ENCODE assay signal across 33 mouse cellular contexts in genomic region chr5:151426466-151426865, GRCm38 (mm10). TPM values are rescaled to one million over a fixed set of nuclear protein-coding genes. Genes with fewer than 3 reads are reported as not detected.
DNase-seq lines count a peak whose midpoint lies in the region; ATAC-seq and TF ChIP-seq lines count a peak whose summit lies in the region.
"Had no signal": no experiment of that assay in that cellular context is flagged by ENCODE, and none has a peak within 500 bp of the region (broad histone marks: within the 10 kb centered on the region; RNA-seq: fewer than 3 reads in every experiment).

No protein-coding gene starts in this region.

- H3K9ac ChIP-seq in kidney, postnatal 0 days (ENCODE audit: low read depth, low read length): no peak overlapping the region
- no peak overlapping the region for H3K9ac ChIP-seq in kidney, embryonic 15.5 days
- no peak overlapping the region for H3K9ac ChIP-seq in lung, embryonic 16.5 days (ENCODE audit: low read length)
- H3K9ac ChIP-seq: embryonic facial prominence, embryonic 12.5 days; embryonic facial prominence, embryonic 15.5 days; forebrain, embryonic 12.5 days; forebrain, embryonic 15.5 days; heart, embryonic 13.5 days; hindbrain, embryonic 14.5 days had no signal

- no peak overlapping the region for H3ac ChIP-seq in myocyte (ENCODE audit: control insufficient read depth, insufficient read length)

- H3K79me2 ChIP-seq in myocyte (ENCODE audit: control insufficient read depth, insufficient read depth): no peaks in the 10 kb centered on the region

- ATAC-seq in kidney, postnatal 0 days (replicated peaks; ENCODE audit: low FRiP score, low read depth): no peak
- no peak for ATAC-seq in kidney, embryonic 15.5 days (replicated peaks; ENCODE audit: low FRiP score)
- peak; percentile 77 for ATAC-seq in lung, embryonic 16.5 days (ENCODE audit: low read depth)
- ATAC-seq in erythroblast, adult 5-6 weeks (replicated peaks; ENCODE audit: low FRiP score, poor library complexity, severe bottlenecking): no peak
- ATAC-seq: activated CD4-positive, CD25-positive, alpha-beta regulatory T cell, adult 4 months; CD4-positive, CD25-positive, alpha-beta regulatory T cell, adult 4 months; forebrain, embryonic 15.5 days; hindbrain, postnatal 0 days had no signal

- DNase-seq in kidney, postnatal 0 days (ENCODE audit: low spot score): peak; percentile 24
- DNase-seq in lung, postnatal 25 days (ENCODE audit: low spot score): no peak
- DNase-seq in 3T3-L1 (ENCODE audit: low read depth, low spot score): peak; percentile 39
- DNase-seq in embryonic facial prominence, embryonic 10.5 days (ENCODE audit: low spot score): no peak
- DNase-seq: adrenal gland, adult 8-10 months; adrenal gland, postnatal 36 days; cerebellum, adult 18-20 months; cerebellum, adult 9-10 months; cerebellum, postnatal 14 days; gastrocnemius, postnatal 25 days; heart, adult 18-20 months; heart, postnatal 14 days; heart, postnatal 4 days had no signal

- no peak for TF ChIP-seq CTCF in kidney, postnatal 0 days (IDR thresholded peaks at IDR 0.05; ENCODE audit: low read depth)

- no peak for TF ChIP-seq POLR2A in myocyte (IDR thresholded peaks at IDR 0.05; ENCODE audit: insufficient read length, low read depth)

- H3K4me1 ChIP-seq in kidney, postnatal 0 days (replicated peaks; ENCODE audit: insufficient read depth, low read length): no peaks in the 10 kb centered on the region
- peaks cover 5% of the 10 kb centered on the region; the same call in 1 of the 2 replicates for H3K4me1 ChIP-seq in kidney, embryonic 15.5 days
- peaks cover 21% of the 10 kb centered on the region for H3K4me1 ChIP-seq in lung, embryonic 16.5 days (replicated peaks; ENCODE audit: control insufficient read depth, insufficient read depth, low read length)
- peaks cover 3% of the 10 kb centered on the region; the same call in 1 of the 2 replicates for H3K4me1 ChIP-seq in embryonic facial prominence, embryonic 10.5 days
- H3K4me1 ChIP-seq: embryonic facial prominence, embryonic 12.5 days; forebrain, embryonic 12.5 days; forebrain, embryonic 15.5 days had no signal

- 56% methylated on average over 3 of the region's 3 CpGs for WGBS in kidney, postnatal 0 days
- WGBS in kidney, embryonic 15.5 days: 62% methylated on average over 3 of the region's 3 CpGs
- 25% methylated on average over 3 of the region's 3 CpGs for WGBS in lung, embryonic 16.5 days
- 87% methylated on average over 3 of the region's 3 CpGs for WGBS in embryonic facial prominence, embryonic 10.5 days

- H3K4me2 ChIP-seq in kidney, postnatal 0 days (ENCODE audit: low read length): no peak overlapping the region
- no peak overlapping the region for H3K4me2 ChIP-seq in kidney, embryonic 15.5 days
- H3K4me2 ChIP-seq in lung, embryonic 16.5 days (ENCODE audit: low read depth, low read length): no peak overlapping the region
- peak overlapping the region; percentile 38 for H3K4me2 ChIP-seq in myocyte (ENCODE audit: low read depth)
- H3K4me2 ChIP-seq: embryonic facial prominence, embryonic 12.5 days; embryonic facial prominence, embryonic 15.5 days; forebrain, embryonic 12.5 days; forebrain, embryonic 15.5 days; heart, embryonic 13.5 days; hindbrain, embryonic 14.5 days had no signal

- no peaks in the 10 kb centered on the region for H3K36me3 ChIP-seq in kidney, postnatal 0 days (ENCODE audit: insufficient read depth, low read length)
- H3K36me3 ChIP-seq in kidney, embryonic 15.5 days: no peaks in the 10 kb centered on the region
- no peaks in the 10 kb centered on the region for H3K36me3 ChIP-seq in lung, embryonic 16.5 days (ENCODE audit: control insufficient read depth, insufficient read depth, low read length)
- no peaks in the 10 kb centered on the region for H3K36me3 ChIP-seq in myocyte (ENCODE audit: control insufficient read depth, insufficient read depth)
- H3K36me3 ChIP-seq in embryonic facial prominence, embryonic 10.5 days (replicated peaks): no peaks in the 10 kb centered on the region
- H3K36me3 ChIP-seq: embryonic facial prominence, embryonic 12.5 days; embryonic facial prominence, embryonic 15.5 days; forebrain, embryonic 12.5 days; forebrain, embryonic 15.5 days; heart, embryonic 10.5 days; heart, embryonic 13.5 days had no signal

- no peaks in the 10 kb centered on the region for H3K27me3 ChIP-seq in kidney, postnatal 0 days (ENCODE audit: insufficient read depth, low read length)
- no peaks in the 10 kb centered on the region for H3K27me3 ChIP-seq in kidney, embryonic 15.5 days
- no peaks in the 10 kb centered on the region for H3K27me3 ChIP-seq in lung, embryonic 16.5 days (ENCODE audit: control insufficient read depth, insufficient read depth, low read depth, low read length)
- H3K27me3 ChIP-seq in myocyte (ENCODE audit: control insufficient read depth, insufficient read depth, insufficient read length): no peaks in the 10 kb centered on the region
- no peaks in the 10 kb centered on the region for H3K27me3 ChIP-seq in embryonic facial prominence, embryonic 10.5 days (replicated peaks; ENCODE audit: low read depth, poor library complexity, severe bottlenecking)
- H3K27me3 ChIP-seq: embryonic facial prominence, embryonic 12.5 days; embryonic facial prominence, embryonic 15.5 days; forebrain, embryonic 12.5 days; forebrain, embryonic 15.5 days; heart, embryonic 13.5 days had no signal

- no peaks in the 10 kb centered on the region for H3K9me3 ChIP-seq in kidney, postnatal 0 days (replicated peaks; ENCODE audit: low read length)
- H3K9me3 ChIP-seq in kidney, embryonic 15.5 days (replicated peaks): no peaks in the 10 kb centered on the region
- no peaks in the 10 kb centered on the region for H3K9me3 ChIP-seq in lung, embryonic 16.5 days (ENCODE audit: control insufficient read depth, low read length)
- H3K9me3 ChIP-seq in embryonic facial prominence, embryonic 10.5 days: no peaks in the 10 kb centered on the region
- H3K9me3 ChIP-seq: embryonic facial prominence, embryonic 12.5 days; embryonic facial prominence, embryonic 15.5 days; forebrain, embryonic 12.5 days; forebrain, embryonic 15.5 days; heart, embryonic 10.5 days; heart, embryonic 13.5 days had no signal

- no peak overlapping the region for H3K4me3 ChIP-seq in kidney, postnatal 0 days (replicated peaks; ENCODE audit: low read depth, low read length)
- H3K4me3 ChIP-seq in kidney, embryonic 15.5 days (replicated peaks): no peak overlapping the region
- no peak overlapping the region for H3K4me3 ChIP-seq in lung, embryonic 16.5 days (ENCODE audit: low read length)
- no peak overlapping the region for H3K4me3 ChIP-seq in myocyte
- no peak overlapping the region for H3K4me3 ChIP-seq in embryonic facial prominence, embryonic 10.5 days
- H3K4me3 ChIP-seq: embryonic facial prominence, embryonic 12.5 days; embryonic facial prominence, embryonic 15.5 days; erythroblast, embryonic 14.5 days; forebrain, embryonic 12.5 days; forebrain, embryonic 15.5 days; heart, embryonic 10.5 days; heart, embryonic 13.5 days had no signal

- no peak overlapping the region for H3K27ac ChIP-seq in kidney, postnatal 0 days
- no peak overlapping the region for H3K27ac ChIP-seq in kidney, embryonic 15.5 days
- H3K27ac ChIP-seq in lung, embryonic 16.5 days (ENCODE audit: low read length): peak overlapping the region; percentile 44; the same call in 1 of the 2 replicates
- H3K27ac ChIP-seq in embryonic facial prominence, embryonic 10.5 days (replicated peaks): no peak overlapping the region
- H3K27ac ChIP-seq: embryonic facial prominence, embryonic 12.5 days; embryonic facial prominence, embryonic 15.5 days; forebrain, embryonic 12.5 days; forebrain, embryonic 15.5 days; heart, embryonic 10.5 days; heart, embryonic 13.5 days; hindbrain, embryonic 14.5 days; hindbrain, postnatal 0 days had no signal

TF ChIP-seq in myocyte, 11 proteins besides CTCF, POLR2A, EP300 and RAD21:
- TF ChIP-seq TCF12 (IDR thresholded peaks at IDR 0.05; ENCODE audit: insufficient read depth, poor library complexity, severe bottlenecking): no peak
- no peak for TF ChIP-seq REST (IDR thresholded peaks at IDR 0.05; ENCODE audit: insufficient read depth, insufficient read length)
- peak in 1 of 3 experiments; percentile 16 for TF ChIP-seq MYOD1 (IDR thresholded peaks at IDR 0.05; ENCODE audit: control insufficient read depth in 1 of 3, insufficient read length in 2 of 3, low read depth in 2 of 3)
- TF ChIP-seq E2F4 (IDR thresholded peaks at IDR 0.05; ENCODE audit: insufficient read depth): no peak
- no peak for TF ChIP-seq CEBPB (IDR thresholded peaks at IDR 0.05; ENCODE audit: insufficient read depth, poor library complexity, severe bottlenecking)

RNA-seq across cellular contexts. Expression of gene Gm42906, which starts 1.5 kb away (rescaled TPM):
- polyA plus RNA-seq in kidney, postnatal 0 days (2015; fragmentation: Nextera tagmentation; extraction: Ambion mirVana): not detected in 2 replicates
- polyA plus RNA-seq in kidney, embryonic 15.5 days (2015; fragmentation: Nextera tagmentation; extraction: Ambion mirVana): not detected in 2 replicates
- not detected in 2 replicates for polyA plus RNA-seq in lung, embryonic 16.5 days (2015; fragmentation: Nextera tagmentation; extraction: Ambion mirVana)
- polyA plus RNA-seq in myocyte (2012; fragmentation: generic; extraction: Trizol): not detected
- polyA plus RNA-seq in embryonic facial prominence, embryonic 10.5 days (2016; fragmentation: Nextera tagmentation; extraction: Ambion mirVana): not detected in 2 replicates
- total RNA-seq in erythroblast, adult 5-6 weeks (2015; ENCODE audit: low replicate concordance): not detected in 2 replicates
- not detected in 2 replicates for total RNA-seq in erythroblast, adult 5-6 weeks (2017; ENCODE audit: low replicate concordance)
- total RNA-seq: adrenal gland, postnatal 36 days; heart, postnatal 4 days; hindbrain, postnatal 0 days; MEL had no signal
- polyA plus RNA-seq: activated CD4-positive, CD25-positive, alpha-beta regulatory T cell, adult 4 months; C2C12; CD4-positive, CD25-positive, alpha-beta regulatory T cell, adult 4 months; embryonic facial prominence, embryonic 12.5 days; embryonic facial prominence, embryonic 15.5 days; erythroblast, embryonic 14.5 days; forebrain, embryonic 12.5 days; forebrain, embryonic 15.5 days; gonadal fat pad, adult 2 months; heart, embryonic 10.5 days; heart, embryonic 13.5 days; heart, embryonic 16.5 days; hindbrain, embryonic 11.5 days; hindbrain, embryonic 14.5 days; hindbrain, postnatal 0 days had no signal

Comparison
In these comparisons a context has a peak if more than half of its experiments do, and no peak if none do; other contexts are left out.
1. DNase-seq: peak in kidney, postnatal 0 days (single experiment) and 3T3-L1 (single experiment); none in lung, postnatal 25 days (single experiment) and embryonic facial prominence, embryonic 10.5 days (single experiment).